ENCODE assay signal across 8 mouse cellular contexts in genomic region chr2:90678256-90679060, GRCm38 (mm10). TPM values are rescaled to one million over a fixed set of nuclear protein-coding genes. Genes with fewer than 3 reads are reported as not detected.
DNase-seq lines count a peak whose midpoint lies in the region; ATAC-seq and TF ChIP-seq lines count a peak whose summit lies in the region.

No protein-coding gene starts in this region.

- H3K4me2 ChIP-seq in kidney, embryonic 15.5 days, result peak overlapping the region; percentile 64
- peak overlapping the region; percentile 63 for H3K4me2 ChIP-seq in hindbrain, embryonic 16.5 days (ENCODE audit: low read length)

- no peaks in the 10 kb centered on the region for H3K27me3 ChIP-seq in kidney, embryonic 15.5 days
- H3K27me3 ChIP-seq in hindbrain, embryonic 16.5 days (replicated peaks; ENCODE audit: control insufficient read depth, insufficient read depth, low read length), result no peaks in the 10 kb centered on the region
- no peaks in the 10 kb centered on the region for H3K27me3 ChIP-seq in midbrain, embryonic 10.5 days (ENCODE audit: low read depth, poor library complexity, severe bottlenecking)

- H3K4me1 ChIP-seq in kidney, embryonic 15.5 days, result peaks cover 14% of the 10 kb centered on the region
- H3K4me1 ChIP-seq in ES-E14 (ENCODE audit: control insufficient read depth in 2 of 2, insufficient read depth in 2 of 2, low read length in 2 of 2, poor library complexity in 1 of 2), result 0 out of 4 replicates have a peak, but pooled peaks cover 0 to 2% of the 10 kb centered on the region in 2 experiments
- H3K4me1 ChIP-seq in hindbrain, embryonic 16.5 days (ENCODE audit: control insufficient read depth, insufficient read depth, low read depth, low read length), result peaks cover 15% of the 10 kb centered on the region
- peaks cover 19% of the 10 kb centered on the region for H3K4me1 ChIP-seq in midbrain, embryonic 10.5 days

- in situ Hi-C loops in ES-E14 (cut with MboI; ENCODE audit: low sequenced_read_pairs in 2 of 2, unreplicated experiment in 2 of 2), result loop anchor here (5.0 to 10.0 kb wide), 2 partner anchors 194 to 211 kb away; no protein-coding TSS in a partner anchor

- no peaks in the 10 kb centered on the region for H3K9me3 ChIP-seq in kidney, embryonic 15.5 days (replicated peaks)
- H3K9me3 ChIP-seq in ES-E14 (ENCODE audit: control insufficient read depth, insufficient read depth, low read depth, low read length), result no peaks in the 10 kb centered on the region
- H3K9me3 ChIP-seq in hindbrain, embryonic 16.5 days (ENCODE audit: control insufficient read depth, low read length), result no peaks in the 10 kb centered on the region
- no peaks in the 10 kb centered on the region for H3K9me3 ChIP-seq in midbrain, embryonic 10.5 days (replicated peaks)

- peak overlapping the region; percentile 83 for H3K4me3 ChIP-seq in kidney, embryonic 15.5 days (replicated peaks)
- peak overlapping the region; percentile 98 to 99 for H3K4me3 ChIP-seq in ES-E14 (ENCODE audit: insufficient read depth in 1 of 2, low read depth in 1 of 2, low read length in 2 of 2, poor library complexity in 1 of 2, severe bottlenecking in 1 of 2)
- peak overlapping the region; percentile 65 for H3K4me3 ChIP-seq in hindbrain, embryonic 16.5 days (ENCODE audit: low read length)
- peak overlapping the region; percentile 93 for H3K4me3 ChIP-seq in midbrain, embryonic 10.5 days

- no peak for DNase-seq in kidney, adult 18-20 months
- peak; percentile 19 for DNase-seq in ES-E14 (ENCODE audit: low read depth, low spot score)
- DNase-seq in embryo, embryonic 10.5 days (ENCODE audit: low spot score), result peak; percentile 42
- DNase-seq in midbrain, embryonic 10.5 days (ENCODE audit: low spot score), result no peak
- no peak for DNase-seq in right cerebral cortex, postnatal 4 days

- peak; percentile 28 for ATAC-seq in kidney, embryonic 15.5 days (replicated peaks; ENCODE audit: low FRiP score)
- peak; percentile 39 for ATAC-seq in hindbrain, embryonic 16.5 days
- ATAC-seq in activated CD4-positive, CD25-positive, alpha-beta regulatory T cell, adult 4 months, result no peak

- peak overlapping the region; percentile 98 for H3K27ac ChIP-seq in kidney, embryonic 15.5 days
- H3K27ac ChIP-seq in ES-E14 (ENCODE audit: insufficient read depth, low read depth, low read length, poor library complexity, severe bottlenecking), result peak overlapping the region; percentile 78
- H3K27ac ChIP-seq in hindbrain, embryonic 16.5 days (ENCODE audit: low read depth, low read length), result peak overlapping the region; percentile 95
- H3K27ac ChIP-seq in midbrain, embryonic 10.5 days (replicated peaks), result peak overlapping the region; percentile 92

- 33% methylated on average over 26 of the region's 26 CpGs for WGBS in kidney, embryonic 15.5 days
- 30% methylated on average over 26 of the region's 26 CpGs for WGBS in hindbrain, embryonic 16.5 days
- WGBS in midbrain, embryonic 10.5 days, result 31% methylated on average over 26 of the region's 26 CpGs

- H3K9ac ChIP-seq in kidney, embryonic 15.5 days, result peak overlapping the region; percentile 71
- peak overlapping the region; percentile 95 for H3K9ac ChIP-seq in ES-E14 (ENCODE audit: insufficient read depth, low read depth, low read length, poor library complexity, severe bottlenecking)
- peak overlapping the region; percentile 91 for H3K9ac ChIP-seq in hindbrain, embryonic 16.5 days (ENCODE audit: low read depth, low read length)

- peaks cover 15% of the 10 kb centered on the region for H3K36me3 ChIP-seq in kidney, embryonic 15.5 days
- H3K36me3 ChIP-seq in ES-E14 (ENCODE audit: control insufficient read depth, insufficient read depth, low read length, poor library complexity, severe bottlenecking), result peaks cover 8% of the 10 kb centered on the region
- H3K36me3 ChIP-seq in hindbrain, embryonic 16.5 days (ENCODE audit: control insufficient read depth, insufficient read depth, low read length), result no peaks in the 10 kb centered on the region
- peaks cover 29% of the 10 kb centered on the region for H3K36me3 ChIP-seq in midbrain, embryonic 10.5 days

TF ChIP-seq in ES-E14, 5 proteins besides CTCF, POLR2A, EP300 and RAD21:
- TF ChIP-seq CHD2 (IDR thresholded peaks at IDR 0.05; ENCODE audit: low read depth, low read length) (no peak), MAFK (IDR thresholded peaks at IDR 0.05; ENCODE audit: insufficient read depth, low read depth, low read length) (no peak), HCFC1 (IDR thresholded peaks at IDR 0.05; ENCODE audit: borderline replicate concordance, insufficient read depth, low read length) (no peak), ZC3H11A (IDR thresholded peaks at IDR 0.05; ENCODE audit: borderline replicate concordance, low read depth, low read length) (no peak), ZNF384 (IDR thresholded peaks at IDR 0.05; ENCODE audit: low read depth, low read length) (no peak)

RNA-seq across cellular contexts. Expression of gene Nup160, which starts 1.4 kb away (rescaled TPM):
- 49.3 and 55.1 TPM in 2 replicates for polyA plus RNA-seq in kidney, embryonic 15.5 days (2015; fragmentation: Nextera tagmentation; extraction: Ambion mirVana)
- total RNA-seq in ES-E14 (2012; rRNA removed), result 72.6 and 81.9 TPM in 2 replicates
- polyA plus RNA-seq in hindbrain, embryonic 16.5 days (2015; fragmentation: Nextera tagmentation; extraction: Ambion mirVana), result 19.8 and 23.0 TPM in 2 replicates
- 62.2 and 62.5 TPM in 2 replicates for polyA plus RNA-seq in midbrain, embryonic 10.5 days (2016; fragmentation: Nextera tagmentation; extraction: Ambion mirVana)
- polyA plus RNA-seq in activated CD4-positive, CD25-positive, alpha-beta regulatory T cell, adult 4 months (2017; shearing (Covaris generic)), result 10 to 100 TPM; 23.4 to 28.1 TPM

Comparison
In these comparisons a context has a peak if more than half of its experiments do, and no peak if none do; other contexts are left out.
1. DNase-seq: peak in ES-E14 (single experiment) and embryo, embryonic 10.5 days (single experiment); none in kidney, adult 18-20 months (single experiment), midbrain, embryonic 10.5 days (single experiment) and right cerebral cortex, postnatal 4 days (single experiment).
2. Peak in every context shown above with its lines, with median percentiles within 50 percentile points of each other: H3K27ac ChIP-seq, H3K4me3 ChIP-seq and H3K9ac ChIP-seq.